Mouse (Mus musculus) kidney, postnatal 0 days (tissue): ENCODE results near the gene 2610301B20Rik. TPM values are rescaled to one million over a fixed set of nuclear protein-coding genes. Genes with fewer than 3 reads are reported as not detected.

Experiments used
- ATAC-seq: fragments of 200-750 bp; cut with Nextera tagmentation; replicated peaks from 2 replicates; pipeline ENCODE4 v1.8.0; 2017; ENCODE audit warnings: low read depth, moderate number of reproducible peaks, moderate TSS enrichment, moderate library complexity; ENCODE audit not compliant: low FRiP score
- DNase-seq: peaks from one replicate; pipeline ENCODE4 v3.0.0-alpha.2; 2016; ENCODE audit warnings: low spot score
- H3K27ac ChIP-seq: fragments of 300-500 bp; sonication (generic); 2 replicates; pipeline ENCODE4 v1.5.1; 2014; ENCODE audit warnings: mild to moderate bottlenecking
- H3K27me3 ChIP-seq: fragments of 300-500 bp; sonication (generic); 2 replicates; pipeline ENCODE4 v1.6.1; 2014; ENCODE audit warnings: low read length, mixed read lengths; ENCODE audit not compliant: insufficient read depth
- H3K36me3 ChIP-seq: fragments of 300-500 bp; sonication (generic); 2 replicates; pipeline ENCODE4 v1.6.1; 2014; ENCODE audit warnings: low read length, mixed read lengths; ENCODE audit not compliant: insufficient read depth
- H3K4me1 ChIP-seq: fragments of 300-500 bp; sonication (generic); replicated peaks from 2 replicates; pipeline ENCODE4 v1.6.1; 2014; ENCODE audit warnings: antibody characterized with exemption, low read length, mixed read lengths; ENCODE audit not compliant: insufficient read depth
- H3K4me2 ChIP-seq: fragments of 300-500 bp; sonication (generic); 2 replicates; pipeline ENCODE4 v1.6.1; 2014; ENCODE audit warnings: mild to moderate bottlenecking, low read length, moderate library complexity, mixed read lengths
- H3K4me3 ChIP-seq: fragments of 300-500 bp; sonication (generic); replicated peaks from 2 replicates; pipeline ENCODE4 v1.5.1; 2014; ENCODE audit warnings: low read depth, low read length
- H3K9ac ChIP-seq: fragments of 300-500 bp; sonication (generic); 2 replicates; pipeline ENCODE4 v1.6.1; 2014; ENCODE audit warnings: low read depth, low read length
- H3K9me3 ChIP-seq: fragments of 300-500 bp; sonication (generic); replicated peaks from 2 replicates; pipeline ENCODE4 v1.6.1; 2016; ENCODE audit warnings: low read length, inconsistent platforms, mixed read lengths
- CTCF ChIP-seq: IDR thresholded peaks from 2 replicates; pipeline ENCODE4 v1.5.1; 2016; ENCODE audit warnings: antibody characterized with exemption, low read depth, mild to moderate bottlenecking, moderate library complexity
- WGBS: fragments of 180-500 bp; shearing (Covaris S2); extraction: QIAGEN DNeasy Blood & Tissue Kit; methylation state at CpG from one replicate; pipeline ENCODE4 v1.1.7; 2014; 5-methylcytosine and 5-hydroxymethylcytosine counted together
- polyA plus RNA-seq: library from polyadenylated mRNA; unstranded; fragments of >200 nt; fragmentation: Nextera tagmentation; extraction: Ambion mirVana; gene quantifications from 2 replicates; pipeline ENCODE4 v1.2.1, GENCODE M21; 2015

Gene 2610301B20Rik
- polyA plus RNA-seq, 1 experiment from 2014 or later, result 27.7 TPM

- no peak for TF ChIP-seq CTCF
- H3K9ac ChIP-seq, result peak overlapping the region; percentile 41; the same call in 1 of the 2 replicates
- peak overlapping the region; percentile 57 for H3K4me2 ChIP-seq
- ATAC-seq (peak; percentile 21; the same call in 1 of the 2 replicates), DNase-seq (no peak)
- peak overlapping the region; percentile 86 for H3K4me3 ChIP-seq
- H3K9me3 ChIP-seq, result no peaks in the 10 kb centered on the region
- 0 out of 2 replicates have a peak overlapping the region, but pooled peaks have one; percentile 99 for H3K27ac ChIP-seq
- no peaks in the 10 kb centered on the region; the same call in 1 of the 2 replicates for H3K4me1 ChIP-seq
- no peaks in the 10 kb centered on the region for H3K36me3 ChIP-seq
- WGBS, result 1% methylated on average over 7 of the region's 8 CpGs
- H3K27me3 ChIP-seq, result no peaks in the 10 kb centered on the region
These were observed 764 bp upstream of the 2610301B20Rik start for GRCm38 (mm10) chr4:10873549-10873919.

DNA sequence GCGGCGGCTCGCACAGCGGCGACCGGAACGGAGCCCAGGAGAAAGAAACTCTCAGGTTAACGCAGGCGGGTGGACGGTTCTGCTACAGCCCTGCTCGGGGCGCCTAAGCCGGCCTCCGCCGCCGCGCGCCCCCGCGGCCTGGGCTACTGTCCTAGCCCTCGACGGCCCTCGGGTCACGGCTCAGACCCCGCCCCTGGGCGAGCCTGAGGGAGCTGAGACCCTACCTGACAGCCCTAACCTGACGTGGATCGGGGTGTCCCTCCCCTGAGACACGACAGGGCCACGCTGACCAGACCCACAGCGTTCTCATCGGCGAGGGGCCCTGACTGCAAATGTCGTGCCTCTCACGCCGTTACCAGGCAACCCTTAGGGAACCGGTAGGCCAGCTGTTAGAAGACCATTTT is 422 bp downstream of the 2610301B20Rik start:
- Histone ChIP-seq H3K27ac (peak overlapping the region; percentile 99), H3K4me1 (no peaks in the 10 kb centered on the region; the same call in 1 of the 2 replicates), H3K4me3 (peak overlapping the region; percentile 86), H3K9me3 (no peaks in the 10 kb centered on the region), H3K4me2 (peak overlapping the region; percentile 69), H3K27me3 (no peaks in the 10 kb centered on the region), H3K36me3 (0 out of 2 replicates have a peak, but pooled peaks cover 3% of the 10 kb centered on the region), H3K9ac (peak overlapping the region; percentile 91)
- TF ChIP-seq CTCF, result no peak
- peak; percentile 85 for ATAC-seq
- peak; percentile 74 for DNase-seq
- under 1% methylated on average over 36 of the region's 37 CpGs for WGBS

GRCm38 (mm10) chr4:10875407-10875806 is 1.1 kb downstream of the 2610301B20Rik start:
- H3K27ac ChIP-seq, result no peak overlapping the region
- DNase-seq (peak; percentile 35), ATAC-seq (no peak)
- 0 out of 2 replicates have a peak, but pooled peaks cover 3% of the 10 kb centered on the region for H3K36me3 ChIP-seq
- 0 out of 2 replicates have a peak overlapping the region, but pooled peaks have one; percentile 91 for H3K9ac ChIP-seq
- no peaks in the 10 kb centered on the region for H3K9me3 ChIP-seq
- H3K4me1 ChIP-seq, result no peaks in the 10 kb centered on the region; the same call in 1 of the 2 replicates
- no peaks in the 10 kb centered on the region for H3K27me3 ChIP-seq
- peak overlapping the region; percentile 86 for H3K4me3 ChIP-seq
- H3K4me2 ChIP-seq, result peak overlapping the region; percentile 69
- TF ChIP-seq CTCF, result no peak

- 0 out of 2 replicates have a peak, but pooled peaks cover 3% of the 10 kb centered on the region for H3K36me3 ChIP-seq
- TF ChIP-seq CTCF, result no peak
- no peak overlapping the region for H3K27ac ChIP-seq
- no peak overlapping the region for H3K4me3 ChIP-seq
- no peak overlapping the region for H3K9ac ChIP-seq
- ATAC-seq, result no peak
- 80% methylated on average over 1 of the region's 1 CpGs for WGBS
- DNase-seq, result no peak
- H3K4me1 ChIP-seq, result no peaks in the 10 kb centered on the region; the same call in 1 of the 2 replicates
- no peaks in the 10 kb centered on the region for H3K9me3 ChIP-seq
- no peaks in the 10 kb centered on the region for H3K27me3 ChIP-seq
- no peak overlapping the region for H3K4me2 ChIP-seq
These were observed 2.8 kb downstream of the 2610301B20Rik start for GRCm38 (mm10) chr4:10877057-10877456.

DNA sequence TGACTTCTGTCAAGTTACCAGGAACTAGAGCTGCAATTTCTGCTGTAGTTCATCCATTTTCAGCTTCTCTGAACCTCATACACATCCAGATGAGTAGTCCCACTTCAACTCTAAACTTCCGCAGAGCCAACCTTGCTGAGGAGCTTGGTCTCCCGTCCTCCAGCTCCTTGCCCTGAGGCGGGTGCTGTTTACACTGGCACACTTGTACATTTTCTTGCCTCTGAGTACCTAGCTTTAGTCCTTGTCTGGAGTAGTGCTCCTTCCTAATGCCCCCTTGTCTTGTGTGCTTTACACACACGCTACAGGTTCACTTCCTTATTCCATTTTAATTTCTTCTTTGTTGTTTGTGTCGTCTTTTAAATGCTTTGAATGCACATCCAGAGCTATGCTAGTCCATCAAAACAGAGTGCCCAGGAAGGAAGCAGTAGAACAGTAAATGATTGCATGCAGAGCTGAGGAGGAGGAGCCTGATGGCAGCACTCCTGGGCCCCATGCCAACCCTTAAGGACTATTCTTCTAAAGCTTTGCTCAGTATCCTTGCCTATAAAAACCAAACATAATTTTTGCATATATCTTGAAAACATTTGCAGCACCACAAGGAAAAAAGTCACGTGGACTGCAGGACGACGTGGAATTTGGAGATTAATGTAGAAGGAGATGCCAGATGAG is 9.6 kb downstream of the 2610301B20Rik start:
- Histone ChIP-seq H3K9ac (no peak overlapping the region), H3K27me3 (no peaks in the 10 kb centered on the region), H3K4me2 (no peak overlapping the region), H3K4me3 (no peak overlapping the region), H3K27ac (no peak overlapping the region), H3K9me3 (no peaks in the 10 kb centered on the region), H3K4me1 (no peaks in the 10 kb centered on the region), H3K36me3 (peaks cover 15% of the 10 kb centered on the region)
- TF ChIP-seq CTCF, result no peak
- DNase-seq (peak; percentile 19), ATAC-seq (no peak)
- 95% methylated on average over 8 of the region's 8 CpGs for WGBS

DNA sequence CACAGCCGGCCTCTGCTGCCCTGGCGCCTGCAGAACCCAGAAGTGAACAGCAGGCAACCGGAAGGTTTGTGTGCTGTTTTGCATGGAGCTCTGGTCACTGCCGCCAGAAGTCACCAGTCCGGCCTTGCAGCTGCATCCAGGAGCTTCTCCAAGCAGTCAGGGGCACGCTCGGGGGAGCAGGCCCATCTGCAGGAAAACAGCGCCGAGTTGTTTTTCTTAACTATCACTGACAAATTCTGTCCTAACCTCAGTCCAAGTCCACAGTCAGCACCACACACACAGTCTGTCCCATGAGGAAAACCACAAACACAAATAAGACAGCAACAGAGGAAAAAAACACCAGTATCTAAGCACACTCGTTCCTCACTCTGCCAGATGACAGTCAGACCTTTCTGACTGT is 14.5 kb downstream of the 2610301B20Rik start:
- Histone ChIP-seq H3K9ac (no peak overlapping the region), H3K27ac (no peak overlapping the region), H3K4me1 (no peaks in the 10 kb centered on the region), H3K4me2 (no peak overlapping the region), H3K27me3 (no peaks in the 10 kb centered on the region), H3K36me3 (peaks cover 7% of the 10 kb centered on the region; the same call in 1 of the 2 replicates), H3K4me3 (no peak overlapping the region), H3K9me3 (no peaks in the 10 kb centered on the region)
- no peak for TF ChIP-seq CTCF
- 94% methylated on average over 10 of the region's 10 CpGs for WGBS
- no peak for ATAC-seq
- no peak for DNase-seq

DNA sequence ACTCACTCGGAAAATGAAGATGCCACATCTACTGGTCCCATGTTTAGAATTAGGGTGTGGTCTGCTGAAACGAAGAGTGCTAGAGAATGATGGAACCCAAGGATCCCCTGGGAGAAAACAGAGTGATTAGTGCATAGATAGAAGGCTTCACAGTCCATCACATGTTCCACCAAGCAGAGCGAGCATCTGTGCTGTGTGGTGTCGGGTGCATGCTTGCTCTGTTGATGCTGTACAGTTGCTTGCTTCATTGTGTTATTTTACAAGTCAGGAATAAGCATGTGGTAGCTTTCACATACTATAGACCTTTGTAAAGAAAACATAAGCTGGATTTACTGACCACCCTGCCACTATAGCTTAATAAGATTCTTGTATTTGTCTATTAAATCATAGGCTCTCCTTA is 22.0 kb downstream of the 2610301B20Rik start:
- 88% methylated on average over 4 of the region's 4 CpGs for WGBS
- Histone ChIP-seq H3K27me3 (no peaks in the 10 kb centered on the region), H3K4me3 (no peak overlapping the region), H3K27ac (no peak overlapping the region), H3K9ac (no peak overlapping the region), H3K4me2 (no peak overlapping the region), H3K9me3 (no peaks in the 10 kb centered on the region), H3K36me3 (no peaks in the 10 kb centered on the region), H3K4me1 (no peaks in the 10 kb centered on the region)
- DNase-seq (no peak), ATAC-seq (no peak)
- no peak for TF ChIP-seq CTCF
